Mouse (Mus musculus): ENCODE measurements around the gene Mfsd11. TPM values are rescaled to one million over a fixed set of nuclear protein-coding genes. Genes with fewer than 3 reads are reported as not detected.
A peak's percentile ranks its signal among the peaks of the same experiment; 100 is the strongest.

The Mfsd11 gene
- polyA plus RNA-seq, 1 experiment: 24.2 TPM

GRCm38 (mm10) chr11:116854279-116854678 lies 2.0 kb downstream of the Mfsd11 start:
- Histone ChIP-seq H3K4me1 (peaks cover 22% of the 10 kb centered on the region; the same call in 1 of the 2 replicates), H3K36me3 (replicated peaks; ENCODE audit: low read length) (peaks cover 49% of the 10 kb centered on the region), H3K9me3 (no peaks in the 10 kb centered on the region), H3K27me3 (replicated peaks) (no peaks in the 10 kb centered on the region), H3K4me3 (replicated peaks) (peak overlapping the region; percentile 100)
- TF ChIP-seq FLI1 (IDR thresholded peaks at IDR 0.05; ENCODE audit: low read length) (no peak), GATA1 (IDR thresholded peaks at IDR 0.05; ENCODE audit: borderline replicate concordance, low read length) (no peak)

- Histone ChIP-seq H3K4me3 (replicated peaks) (no peak overlapping the region), H3K4me1 (peaks cover 23% of the 10 kb centered on the region; the same call in 1 of the 2 replicates), H3K9me3 (no peaks in the 10 kb centered on the region), H3K36me3 (replicated peaks; ENCODE audit: low read length) (peaks cover 59% of the 10 kb centered on the region), H3K27me3 (replicated peaks) (no peaks in the 10 kb centered on the region)
- TF ChIP-seq GATA1 (IDR thresholded peaks at IDR 0.05; ENCODE audit: borderline replicate concordance, low read length) (no peak), FLI1 (IDR thresholded peaks at IDR 0.05; ENCODE audit: low read length) (no peak)
Measured at GRCm38 (mm10) chr11:116857183-116857850, 5.1 kb downstream of the Mfsd11 start.

- TF ChIP-seq GATA1 (IDR thresholded peaks at IDR 0.05; ENCODE audit: borderline replicate concordance, low read length) (no peak), FLI1 (IDR thresholded peaks at IDR 0.05; ENCODE audit: low read length) (no peak)
- Histone ChIP-seq H3K27me3 (replicated peaks) (no peaks in the 10 kb centered on the region), H3K9me3 (no peaks in the 10 kb centered on the region), H3K4me1 (peaks cover 30% of the 10 kb centered on the region), H3K4me3 (replicated peaks) (no peak overlapping the region), H3K36me3 (replicated peaks; ENCODE audit: low read length) (peaks cover 72% of the 10 kb centered on the region)
Measured at GRCm38 (mm10) chr11:116864444-116864843, 12.2 kb downstream of the Mfsd11 start.

- Histone ChIP-seq H3K27me3 (replicated peaks) (no peaks in the 10 kb centered on the region), H3K4me1 (peaks cover 46% of the 10 kb centered on the region), H3K4me3 (replicated peaks) (no peak overlapping the region), H3K36me3 (replicated peaks; ENCODE audit: low read length) (peaks cover 62% of the 10 kb centered on the region), H3K9me3 (no peaks in the 10 kb centered on the region)
- TF ChIP-seq FLI1 (IDR thresholded peaks at IDR 0.05; ENCODE audit: low read length) (no peak), GATA1 (IDR thresholded peaks at IDR 0.05; ENCODE audit: borderline replicate concordance, low read length) (no peak)
Measured at GRCm38 (mm10) chr11:116865945-116866585, 13.8 kb downstream of the Mfsd11 start.

- H3K9me3 ChIP-seq: no peaks in the 10 kb centered on the region
- no peaks in the 10 kb centered on the region for H3K27me3 ChIP-seq (replicated peaks)
- peaks cover 62% of the 10 kb centered on the region for H3K36me3 ChIP-seq (replicated peaks; ENCODE audit: low read length)
- TF ChIP-seq FLI1 (IDR thresholded peaks at IDR 0.05; ENCODE audit: low read length): no peak
- TF ChIP-seq GATA1 (IDR thresholded peaks at IDR 0.05; ENCODE audit: borderline replicate concordance, low read length): no peak
- no peak overlapping the region for H3K4me3 ChIP-seq (replicated peaks)
- peaks cover 45% of the 10 kb centered on the region for H3K4me1 ChIP-seq
Measured at GRCm38 (mm10) chr11:116868129-116868528, 15.9 kb downstream of the Mfsd11 start.

- TF ChIP-seq GATA1 (IDR thresholded peaks at IDR 0.05; ENCODE audit: borderline replicate concordance, low read length): no peak
- no peak for TF ChIP-seq FLI1 (IDR thresholded peaks at IDR 0.05; ENCODE audit: low read length)
Measured at GRCm38 (mm10) chr11:116869223-116869622, 17.0 kb downstream of the Mfsd11 start.

GRCm38 (mm10) chr11:116869641-116870040 lies 17.4 kb downstream of the Mfsd11 start:
- Histone ChIP-seq H3K9me3 (no peaks in the 10 kb centered on the region), H3K4me1 (peaks cover 45% of the 10 kb centered on the region), H3K4me3 (replicated peaks) (peak overlapping the region; percentile 42), H3K36me3 (replicated peaks; ENCODE audit: low read length) (peaks cover 64% of the 10 kb centered on the region), H3K27me3 (replicated peaks) (no peaks in the 10 kb centered on the region)
- no peak for TF ChIP-seq FLI1 (IDR thresholded peaks at IDR 0.05; ENCODE audit: low read length)
- TF ChIP-seq GATA1 (IDR thresholded peaks at IDR 0.05; ENCODE audit: borderline replicate concordance, low read length): no peak

More at GRCm38 (mm10) chr11:116869223-116869622, 17.0 kb downstream of the Mfsd11 start:
- Histone ChIP-seq H3K9me3 (no peaks in the 10 kb centered on the region), H3K36me3 (replicated peaks; ENCODE audit: low read length) (peaks cover 64% of the 10 kb centered on the region), H3K27me3 (replicated peaks) (no peaks in the 10 kb centered on the region), H3K4me1 (peaks cover 45% of the 10 kb centered on the region), H3K4me3 (replicated peaks) (peak overlapping the region; percentile 48)

GRCm38 (mm10) chr11:116871538-116871937 lies 19.3 kb downstream of the Mfsd11 start:
- H3K9me3 ChIP-seq: peaks cover 6% of the 10 kb centered on the region
- no peak overlapping the region for H3K4me3 ChIP-seq (replicated peaks)
- TF ChIP-seq GATA1 (IDR thresholded peaks at IDR 0.05; ENCODE audit: borderline replicate concordance, low read length) (no peak), FLI1 (IDR thresholded peaks at IDR 0.05; ENCODE audit: low read length) (no peak)
- peaks cover 55% of the 10 kb centered on the region for H3K36me3 ChIP-seq (replicated peaks; ENCODE audit: low read length)
- peaks cover 3% of the 10 kb centered on the region for H3K27me3 ChIP-seq (replicated peaks)
- H3K4me1 ChIP-seq: peaks cover 36% of the 10 kb centered on the region

- Histone ChIP-seq H3K36me3 (replicated peaks; ENCODE audit: low read length) (peaks cover 54% of the 10 kb centered on the region), H3K4me3 (replicated peaks) (no peak overlapping the region), H3K9me3 (peaks cover 6% of the 10 kb centered on the region), H3K4me1 (peaks cover 23% of the 10 kb centered on the region), H3K27me3 (replicated peaks) (peaks cover 15% of the 10 kb centered on the region)
- TF ChIP-seq FLI1 (IDR thresholded peaks at IDR 0.05; ENCODE audit: low read length): no peak
- TF ChIP-seq GATA1 (IDR thresholded peaks at IDR 0.05; ENCODE audit: borderline replicate concordance, low read length): no peak
Measured at GRCm38 (mm10) chr11:116873987-116874386, 21.7 kb downstream of the Mfsd11 start.

GRCm38 (mm10) chr11:116878454-116878853 lies 26.2 kb downstream of the Mfsd11 start:
- peaks cover 22% of the 10 kb centered on the region for H3K36me3 ChIP-seq (replicated peaks; ENCODE audit: low read length)
- peaks cover 19% of the 10 kb centered on the region for H3K27me3 ChIP-seq (replicated peaks)
- no peak overlapping the region for H3K4me3 ChIP-seq (replicated peaks)
- no peak for TF ChIP-seq FLI1 (IDR thresholded peaks at IDR 0.05; ENCODE audit: low read length)
- TF ChIP-seq GATA1 (IDR thresholded peaks at IDR 0.05; ENCODE audit: borderline replicate concordance, low read length): no peak
- no peaks in the 10 kb centered on the region for H3K4me1 ChIP-seq
- peaks cover 6% of the 10 kb centered on the region for H3K9me3 ChIP-seq
